26 mouse cellular contexts compared by ENCODE assay signal in the genomic region with DNA sequence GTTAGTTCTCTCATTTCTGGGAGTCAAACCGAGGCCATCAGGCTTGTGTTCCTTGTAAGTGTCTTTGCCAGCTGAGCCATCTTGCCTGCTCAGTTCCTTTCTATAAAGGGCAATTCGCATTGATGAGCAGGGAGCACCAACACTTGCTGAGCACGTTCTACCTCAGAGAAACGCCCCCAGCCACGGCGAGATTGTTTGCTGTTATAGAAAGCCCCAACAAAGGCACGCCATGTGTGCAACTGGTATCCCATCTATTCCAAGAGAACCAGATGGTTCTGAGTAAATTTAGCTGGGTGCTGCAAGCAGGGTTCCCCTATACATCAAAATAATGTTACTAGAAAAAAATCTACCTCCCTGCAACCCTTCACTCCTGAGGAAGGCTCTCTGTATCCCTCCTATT.
A peak's percentile ranks its signal among the peaks of the same experiment; 100 is the strongest.
DNase-seq lines count a peak whose midpoint lies in the region; ATAC-seq and TF ChIP-seq lines count a peak whose summit lies in the region.
"Had no signal": no experiment of that assay in that cellular context is flagged by ENCODE, and none has a peak within 500 bp of the region (broad histone marks: within the 10 kb centered on the region; RNA-seq: fewer than 3 reads in every experiment).

No protein-coding gene starts in this region.

- H3K4me3 ChIP-seq in stomach, postnatal 0 days (ENCODE audit: low read depth, low read length): no peak overlapping the region
- H3K4me3 ChIP-seq: embryonic facial prominence, embryonic 12.5 days; gastrocnemius, adult 2 months; hindbrain, embryonic 12.5 days; kidney, embryonic 15.5 days; left cerebral cortex, adult 2 months; limb, embryonic 13.5 days; liver, embryonic 12.5 days had no signal

- H3K9ac ChIP-seq in stomach, postnatal 0 days (ENCODE audit: low read length): no peak overlapping the region
- H3K9ac ChIP-seq: embryonic facial prominence, embryonic 12.5 days; hindbrain, embryonic 12.5 days; kidney, embryonic 15.5 days; limb, embryonic 13.5 days; liver, embryonic 12.5 days had no signal

- no peaks in the 10 kb centered on the region for H3K4me1 ChIP-seq in stomach, postnatal 0 days (replicated peaks; ENCODE audit: control insufficient read depth, insufficient read depth)

- H3K27ac ChIP-seq in stomach, postnatal 0 days (replicated peaks): no peak overlapping the region
- H3K27ac ChIP-seq: embryonic facial prominence, embryonic 12.5 days; gastrocnemius, adult 2 months; hindbrain, embryonic 12.5 days; kidney, embryonic 15.5 days; left cerebral cortex, adult 2 months; limb, embryonic 13.5 days; liver, embryonic 12.5 days had no signal

- intact Hi-C loops in left cerebral cortex, postnatal 14 days (cut with DNase I): no loop called here

- no peak for TF ChIP-seq EP300 in stomach, postnatal 0 days (optimal IDR thresholded peaks at IDR 0.05)

- 90% methylated on average over 7 of the region's 7 CpGs for WGBS in stomach, postnatal 0 days

- H3K27me3 ChIP-seq in stomach, postnatal 0 days (ENCODE audit: control insufficient read depth, insufficient read depth, low read length): no peaks in the 10 kb centered on the region
- H3K27me3 ChIP-seq: embryonic facial prominence, embryonic 12.5 days; hindbrain, embryonic 12.5 days; kidney, embryonic 15.5 days; limb, embryonic 13.5 days; liver, embryonic 12.5 days had no signal

- ATAC-seq in stomach, postnatal 0 days (ENCODE audit: low FRiP score, low TSS enrichment): no peak
- ATAC-seq: intestine, postnatal 0 days; liver, embryonic 12.5 days had no signal

- no peaks in the 10 kb centered on the region for H3K36me3 ChIP-seq in stomach, postnatal 0 days (ENCODE audit: control insufficient read depth, insufficient read depth, low read length)
- H3K36me3 ChIP-seq: embryonic facial prominence, embryonic 12.5 days; hindbrain, embryonic 12.5 days; kidney, embryonic 15.5 days had no signal

- TF ChIP-seq CTCF in stomach, postnatal 0 days (IDR thresholded peaks at IDR 0.05; ENCODE audit: low read depth): no peak

- no peaks in the 10 kb centered on the region for H3K9me3 ChIP-seq in stomach, postnatal 0 days (ENCODE audit: control insufficient read depth, low read length)
- H3K9me3 ChIP-seq: embryonic facial prominence, embryonic 12.5 days; hindbrain, embryonic 12.5 days; kidney, embryonic 15.5 days; limb, embryonic 13.5 days; liver, embryonic 12.5 days had no signal

- no peak overlapping the region for H3K4me2 ChIP-seq in stomach, postnatal 0 days (replicated peaks; ENCODE audit: low read depth)
- H3K4me2 ChIP-seq: embryonic facial prominence, embryonic 12.5 days; hindbrain, embryonic 12.5 days; kidney, embryonic 15.5 days; limb, embryonic 13.5 days; liver, embryonic 12.5 days; midbrain, embryonic 11.5 days had no signal

- peak; percentile 21 to 55 for DNase-seq in frontal cortex, adult 2 months (ENCODE audit: extremely low spot score in 1 of 2, low spot score in 1 of 2)
- DNase-seq in frontal cortex, postnatal 10 days (ENCODE audit: low spot score in 2 of 2): no peak
- peak; percentile 72 for DNase-seq in brain, adult 2 months (ENCODE audit: low read depth, low spot score)
- peak; percentile 47 to 59 for DNase-seq in left cerebral cortex, postnatal 14 days (ENCODE audit: low spot score in 2 of 2)
- peak; percentile 42 for DNase-seq in right cerebral cortex, postnatal 14 days
- DNase-seq in kidney, postnatal 14 days: no peak
- DNase-seq in cerebellum, postnatal 10 days: no peak
- no peak for DNase-seq in stomach, postnatal 0 days (ENCODE audit: low spot score)
- DNase-seq: adrenal gland, postnatal 25 days; cerebellum, adult 11 months; cerebellum, adult 9-11 months; gastrocnemius, adult 2 months; heart, adult 11 months; kidney, postnatal 4 days; lung, adult 18-20 months; lung, postnatal 14 days; thymus, adult 18-20 months; thymus, postnatal 36 days had no signal

Comparison
In these comparisons a context has a peak if more than half of its experiments do, and no peak if none do; other contexts are left out.
1. DNase-seq: peak in frontal cortex, adult 2 months (2 of 2), brain, adult 2 months (single experiment), left cerebral cortex, postnatal 14 days (2 of 2) and right cerebral cortex, postnatal 14 days (single experiment); none in frontal cortex, postnatal 10 days (0 of 2), kidney, postnatal 14 days (single experiment), cerebellum, postnatal 10 days (0 of 2) and stomach, postnatal 0 days (single experiment).